Mouse (Mus musculus) testis, adult 2 months (tissue): ENCODE results near the gene Rbm20. TPM values are rescaled to one million over a fixed set of nuclear protein-coding genes. Genes with fewer than 3 reads are reported as not detected.

Source experiments
- H3K27ac ChIP-seq: fragments of 200-500 bp; 2 replicates; pipeline ENCODE4 v1.5.1; 2012; ENCODE audit warnings: low read depth, low read length; ENCODE audit not compliant: control insufficient read depth, insufficient read depth
- H3K27me3 ChIP-seq: fragments of 200-500 bp; 2 replicates; pipeline ENCODE4 v1.6.1; 2012; ENCODE audit warnings: mild to moderate bottlenecking, low read length, moderate library complexity; ENCODE audit not compliant: control insufficient read depth, insufficient read depth
- H3K36me3 ChIP-seq: fragments of 200-500 bp; 2 replicates; pipeline ENCODE4 v1.6.1; 2012; ENCODE audit warnings: mild to moderate bottlenecking, low read length; ENCODE audit not compliant: control insufficient read depth, insufficient read depth
- H3K4me1 ChIP-seq: fragments of 200-500 bp; 2 replicates; pipeline ENCODE4 v1.6.1; 2012; ENCODE audit warnings: low read length; ENCODE audit not compliant: control insufficient read depth, insufficient read depth
- H3K4me3 ChIP-seq: fragments of 200-500 bp; 2 replicates; pipeline ENCODE4 v1.5.1; 2012; ENCODE audit warnings: low read depth, mild to moderate bottlenecking, low read length, moderate library complexity, mixed read lengths; ENCODE audit not compliant: control insufficient read depth
- CTCF ChIP-seq: fragments of 200-500 bp; IDR thresholded peaks from 2 replicates; pipeline ENCODE4 v1.5.1; 2012; ENCODE audit warnings: low read depth, mild to moderate bottlenecking, inconsistent platforms, low read length, moderate library complexity; ENCODE audit not compliant: control insufficient read depth, insufficient read depth, insufficient replicate concordance
- POLR2A ChIP-seq: fragments of 200-500 bp; IDR thresholded peaks from 2 replicates; pipeline ENCODE4 v1.6.1; 2012; ENCODE audit warnings: low read depth, mild to moderate bottlenecking, inconsistent platforms, low read length, moderate library complexity; ENCODE audit not compliant: control insufficient read depth
- polyA plus RNA-seq: library from polyadenylated mRNA; depleted of rRNA; stranded (reverse); fragments of >200 nt; gene quantifications from 2 replicates; pipeline ENCODE4 v1.2.3, GENCODE M21; 2012

The Rbm20 gene
- polyA plus RNA-seq, 1 experiment = 0.78 TPM

GRCm38 (mm10) chr19:53856794-53857193 lies 179.7 kb downstream of the Rbm20 start:
- Histone ChIP-seq H3K4me1 (peaks cover 5% of the 10 kb centered on the region), H3K36me3 (no peaks in the 10 kb centered on the region), H3K4me3 (no peak overlapping the region), H3K27me3 (no peaks in the 10 kb centered on the region), H3K27ac (no peak overlapping the region)
- TF ChIP-seq POLR2A (no peak), CTCF (no peak)

GRCm38 (mm10) chr19:53857962-53858361 lies 180.9 kb downstream of the Rbm20 start:
- no peak overlapping the region for H3K27ac ChIP-seq
- peaks cover 3% of the 10 kb centered on the region for H3K4me1 ChIP-seq
- H3K27me3 ChIP-seq = no peaks in the 10 kb centered on the region
- no peak overlapping the region for H3K4me3 ChIP-seq
- TF ChIP-seq POLR2A = no peak
- TF ChIP-seq CTCF = no peak
- no peaks in the 10 kb centered on the region for H3K36me3 ChIP-seq

DNA sequence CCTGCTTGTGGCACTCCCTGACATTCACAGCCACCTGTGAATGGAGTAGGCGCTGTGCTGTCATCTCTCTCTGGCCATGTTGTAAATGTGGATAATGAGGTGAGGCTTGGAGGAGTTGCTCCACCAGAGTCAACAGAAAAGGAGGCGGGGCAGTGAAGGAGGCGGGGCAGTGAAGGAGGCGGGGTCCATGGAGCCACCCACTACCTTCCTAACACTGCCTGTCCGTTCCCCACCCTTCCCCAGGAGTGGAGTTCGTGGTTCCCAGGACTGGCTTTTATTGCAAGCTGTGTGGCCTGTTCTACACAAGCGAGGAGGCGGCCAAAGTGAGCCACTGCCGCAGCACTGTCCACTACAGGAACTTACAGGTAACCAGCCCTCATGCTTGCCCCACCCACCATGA lies 182.0 kb downstream of the Rbm20 start:
- no peak overlapping the region for H3K4me3 ChIP-seq

DNA sequence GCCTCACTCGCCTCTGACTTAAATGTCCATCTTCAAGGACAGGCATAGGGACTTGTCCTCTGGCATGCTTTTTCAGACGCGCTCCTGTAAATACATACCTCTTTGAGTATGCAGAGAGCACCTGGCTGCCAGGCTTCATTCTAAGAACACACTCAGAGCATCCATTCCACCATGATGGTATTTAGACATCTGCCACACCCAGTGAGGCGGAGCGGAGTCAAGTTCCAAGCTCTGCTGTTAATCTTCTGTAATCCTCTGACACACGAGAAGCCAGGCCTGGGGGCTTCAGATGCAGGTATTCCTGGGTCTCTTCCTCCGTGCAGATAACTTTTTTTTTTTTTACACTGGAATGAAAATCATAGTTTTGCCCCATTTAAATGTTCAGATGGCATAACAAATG lies 182.5 kb downstream of the Rbm20 start:
- H3K4me1 ChIP-seq = peaks cover 2% of the 10 kb centered on the region; the same call in 1 of the 2 replicates
- no peak overlapping the region for H3K4me3 ChIP-seq
- H3K36me3 ChIP-seq = no peaks in the 10 kb centered on the region
- no peak overlapping the region for H3K27ac ChIP-seq
- TF ChIP-seq CTCF = no peak
- TF ChIP-seq POLR2A = no peak
- H3K27me3 ChIP-seq = no peaks in the 10 kb centered on the region

More for the DNA sequence above, 182.0 kb downstream of the Rbm20 start:
- no peaks in the 10 kb centered on the region for H3K27me3 ChIP-seq
- H3K36me3 ChIP-seq = no peaks in the 10 kb centered on the region
- peaks cover 2% of the 10 kb centered on the region; the same call in 1 of the 2 replicates for H3K4me1 ChIP-seq
- TF ChIP-seq CTCF = no peak
- TF ChIP-seq POLR2A = no peak
- H3K27ac ChIP-seq = no peak overlapping the region

- Histone ChIP-seq H3K4me3 (no peak overlapping the region), H3K36me3 (no peaks in the 10 kb centered on the region), H3K27me3 (no peaks in the 10 kb centered on the region), H3K27ac (no peak overlapping the region), H3K4me1 (peaks cover 2% of the 10 kb centered on the region; the same call in 1 of the 2 replicates)
- TF ChIP-seq POLR2A (no peak), CTCF (no peak)
These were observed 184.2 kb downstream of the Rbm20 start for GRCm38 (mm10) chr19:53861346-53861745.

GRCm38 (mm10) chr19:53862573-53863246 lies 185.6 kb downstream of the Rbm20 start:
- no peak overlapping the region for H3K27ac ChIP-seq
- H3K36me3 ChIP-seq = no peaks in the 10 kb centered on the region
- H3K4me3 ChIP-seq = no peak overlapping the region
- H3K4me1 ChIP-seq = peaks cover 2% of the 10 kb centered on the region; the same call in 1 of the 2 replicates
- no peak for TF ChIP-seq POLR2A
- H3K27me3 ChIP-seq = no peaks in the 10 kb centered on the region

GRCm38 (mm10) chr19:53867238-53867637 lies 190.1 kb downstream of the Rbm20 start:
- Histone ChIP-seq H3K27me3 (no peaks in the 10 kb centered on the region), H3K27ac (no peak overlapping the region), H3K36me3 (no peaks in the 10 kb centered on the region), H3K4me1 (no peaks in the 10 kb centered on the region), H3K4me3 (no peak overlapping the region)
- TF ChIP-seq POLR2A (no peak), CTCF (no peak)
